Mouse (Mus musculus) liver, embryonic 14.5 days (tissue): Measurements from ENCODE around the gene Ccdc188.

ENCODE experiments used
- CTCF ChIP-seq: IDR thresholded peaks from 2 replicates; pipeline ENCODE4 v1.5.1; 2016; ENCODE audit warnings: antibody characterized with exemption, low read depth, control low read depth
- EP300 ChIP-seq: IDR thresholded peaks from 2 replicates; pipeline ENCODE4 v1.6.1; 2016; ENCODE audit warnings: antibody characterized with exemption, low read depth

DNA sequence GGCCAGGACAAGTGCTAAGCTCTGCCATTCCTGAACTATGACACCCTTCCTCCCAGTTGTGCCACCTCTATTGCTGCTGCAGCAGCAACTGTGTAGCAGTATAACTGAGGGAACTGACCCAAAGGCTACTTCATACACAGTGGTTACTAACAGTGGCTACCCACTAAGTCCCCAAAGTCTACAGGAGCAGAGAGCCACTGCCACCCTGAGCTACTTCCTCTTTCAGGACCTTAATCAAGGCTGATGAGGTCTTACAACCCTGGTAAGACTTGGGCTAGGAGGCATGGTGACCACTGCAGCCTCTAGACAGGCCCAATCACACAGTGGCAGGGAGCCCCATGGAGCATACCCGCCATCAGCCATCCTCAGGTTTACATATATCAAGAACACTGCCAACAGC lies 15.6 kb upstream of the Ccdc188 start:
- TF ChIP-seq CTCF (no peak), EP300 (no peak)
